Mouse (Mus musculus) stomach, embryonic 16.5 days (tissue): ENCODE measurements around the gene Rab38. TPM values are rescaled to one million over a fixed set of nuclear protein-coding genes. Genes with fewer than 3 reads are reported as not detected.

Experiments used
- ATAC-seq: fragments of 200-750 bp; cut with Nextera tagmentation; 2 replicates; pipeline ENCODE4 v1.8.0; 2017; ENCODE audit warnings: moderate number of reproducible peaks, moderate TSS enrichment; ENCODE audit not compliant: insufficient read depth, low FRiP score
- H3K27ac ChIP-seq: fragments of 300-500 bp; sonication (generic); 2 replicates; pipeline ENCODE4 v1.5.1; 2014; ENCODE audit warnings: low read length
- H3K27me3 ChIP-seq: fragments of 300-500 bp; sonication (generic); 2 replicates; pipeline ENCODE4 v1.6.1; 2014; ENCODE audit warnings: low read length, control low read depth, mixed read lengths; ENCODE audit not compliant: control insufficient read depth, insufficient read depth
- H3K36me3 ChIP-seq: fragments of 300-500 bp; sonication (generic); 2 replicates; pipeline ENCODE4 v1.6.1; 2014; ENCODE audit warnings: low read length; ENCODE audit not compliant: control insufficient read depth, insufficient read depth
- H3K4me1 ChIP-seq: fragments of 300-500 bp; sonication (generic); 2 replicates; pipeline ENCODE4 v1.6.1; 2014; ENCODE audit warnings: low read length, control low read depth, mixed read lengths; ENCODE audit not compliant: control insufficient read depth, insufficient read depth
- H3K4me2 ChIP-seq: fragments of 300-500 bp; sonication (generic); 2 replicates; pipeline ENCODE4 v1.6.1; 2014; ENCODE audit warnings: low read depth, low read length, mixed read lengths
- H3K4me3 ChIP-seq: fragments of 300-500 bp; sonication (generic); replicated peaks from 2 replicates; pipeline ENCODE4 v1.5.1; 2014; ENCODE audit warnings: mild to moderate bottlenecking, low read length
- H3K9ac ChIP-seq: fragments of 300-500 bp; sonication (generic); 2 replicates; pipeline ENCODE4 v1.6.1; 2014; ENCODE audit warnings: low read length
- H3K9me3 ChIP-seq: fragments of 300-500 bp; sonication (generic); replicated peaks from 2 replicates; pipeline ENCODE4 v1.6.1; 2016; ENCODE audit warnings: low read length, control low read depth; ENCODE audit not compliant: control insufficient read depth
- WGBS: fragments of 180-500 bp; shearing (Covaris S2); extraction: QIAGEN DNeasy Blood & Tissue Kit; methylation state at CpG from one replicate; pipeline ENCODE4 v1.1.7; 2014; 5-methylcytosine and 5-hydroxymethylcytosine counted together
- polyA plus RNA-seq: library from polyadenylated mRNA; unstranded; fragments of >200 nt; fragmentation: Nextera tagmentation; extraction: Ambion mirVana; gene quantifications from 2 replicates; pipeline ENCODE4 v1.2.1, GENCODE M21; 2015

The Rab38 gene
- polyA plus RNA-seq, 1 experiment from 2014 or later: 22.5 TPM

DNA sequence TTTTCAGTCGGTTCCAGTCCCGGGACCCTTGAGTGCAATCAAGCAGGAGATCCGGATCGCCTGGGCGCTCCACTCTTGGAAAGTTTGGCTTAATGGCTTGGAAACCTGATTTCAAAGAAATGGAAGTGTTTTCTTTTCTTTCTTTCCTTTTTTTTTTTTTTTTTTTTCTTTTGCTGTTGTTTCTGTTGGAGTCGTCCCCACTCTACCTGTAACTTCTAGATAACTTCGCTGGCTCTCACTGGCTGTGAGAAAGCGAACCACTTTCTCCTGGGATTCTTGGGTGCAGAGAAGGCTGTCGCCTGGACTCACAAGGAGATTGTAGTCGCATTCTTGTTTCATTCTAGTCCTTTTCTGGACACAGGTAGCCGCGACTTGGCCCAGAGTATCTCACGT, 615 bp downstream of the Rab38 start:
- peak overlapping the region; percentile 67 for H3K4me3 ChIP-seq
- no peaks in the 10 kb centered on the region for H3K27me3 ChIP-seq
- H3K9me3 ChIP-seq: no peaks in the 10 kb centered on the region
- no peak for ATAC-seq
- no peaks in the 10 kb centered on the region for H3K36me3 ChIP-seq
- WGBS: 6% methylated on average over 13 of the region's 13 CpGs
- H3K9ac ChIP-seq: peak overlapping the region; percentile 82
- peak overlapping the region; percentile 70 for H3K27ac ChIP-seq
- H3K4me2 ChIP-seq: peak overlapping the region; percentile 93
- H3K4me1 ChIP-seq: no peaks in the 10 kb centered on the region

GRCm38 (mm10) chr7:88440301-88440700, 10.2 kb downstream of the Rab38 start:
- Histone ChIP-seq H3K27me3 (no peaks in the 10 kb centered on the region), H3K36me3 (no peaks in the 10 kb centered on the region), H3K4me1 (no peaks in the 10 kb centered on the region), H3K4me3 (no peak overlapping the region), H3K27ac (no peak overlapping the region), H3K9me3 (no peaks in the 10 kb centered on the region), H3K9ac (no peak overlapping the region), H3K4me2 (no peak overlapping the region)
- no peak for ATAC-seq

- Histone ChIP-seq H3K4me1 (no peaks in the 10 kb centered on the region), H3K27ac (no peak overlapping the region), H3K9me3 (no peaks in the 10 kb centered on the region), H3K4me3 (no peak overlapping the region), H3K9ac (no peak overlapping the region), H3K4me2 (no peak overlapping the region), H3K27me3 (no peaks in the 10 kb centered on the region), H3K36me3 (no peaks in the 10 kb centered on the region)
- ATAC-seq: no peak
Observed at GRCm38 (mm10) chr7:88442649-88443048, 12.6 kb downstream of the Rab38 start.

GRCm38 (mm10) chr7:88443435-88443834, 13.4 kb downstream of the Rab38 start:
- no peaks in the 10 kb centered on the region for H3K4me1 ChIP-seq
- no peak for ATAC-seq
- no peaks in the 10 kb centered on the region for H3K36me3 ChIP-seq
- no peak overlapping the region for H3K27ac ChIP-seq
- H3K27me3 ChIP-seq: no peaks in the 10 kb centered on the region
- H3K9me3 ChIP-seq: no peaks in the 10 kb centered on the region
- WGBS: 78% methylated on average over 4 of the region's 4 CpGs
- H3K4me3 ChIP-seq: no peak overlapping the region
- no peak overlapping the region for H3K4me2 ChIP-seq
- no peak overlapping the region for H3K9ac ChIP-seq

DNA sequence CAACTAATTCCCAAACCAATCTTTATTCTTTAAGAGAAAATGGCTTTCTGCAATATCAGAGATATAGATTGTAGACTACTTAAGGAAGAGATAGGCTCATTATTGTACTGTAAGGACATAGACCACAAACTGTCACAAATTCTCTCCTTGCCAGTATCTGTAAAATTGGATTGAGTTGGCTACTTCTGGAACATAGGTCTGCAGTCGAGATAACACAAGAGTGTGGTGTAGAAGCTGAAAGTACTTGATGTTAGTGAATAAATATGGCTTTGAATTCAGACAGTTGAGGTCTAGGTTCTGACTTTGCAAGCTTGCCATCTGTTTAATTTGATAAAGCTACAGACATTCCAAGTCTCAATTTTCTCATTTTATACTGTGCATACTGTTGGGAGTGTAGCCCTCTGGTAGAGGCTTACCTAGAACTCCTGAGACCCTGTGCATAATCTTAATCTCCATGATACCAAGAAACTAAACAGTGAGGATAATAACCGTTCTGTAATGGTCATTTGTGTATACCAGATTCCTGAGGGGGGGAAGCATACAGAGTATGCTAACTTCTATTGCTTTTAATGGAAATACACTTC, 15.3 kb downstream of the Rab38 start:
- no peaks in the 10 kb centered on the region for H3K4me1 ChIP-seq
- H3K27ac ChIP-seq: no peak overlapping the region
- no peak overlapping the region for H3K9ac ChIP-seq
- no peak for ATAC-seq
- WGBS: 61% methylated on average over 2 of the region's 2 CpGs
- H3K4me3 ChIP-seq: no peak overlapping the region
- no peaks in the 10 kb centered on the region for H3K27me3 ChIP-seq
- H3K9me3 ChIP-seq: no peaks in the 10 kb centered on the region
- no peak overlapping the region for H3K4me2 ChIP-seq
- no peaks in the 10 kb centered on the region for H3K36me3 ChIP-seq

DNA sequence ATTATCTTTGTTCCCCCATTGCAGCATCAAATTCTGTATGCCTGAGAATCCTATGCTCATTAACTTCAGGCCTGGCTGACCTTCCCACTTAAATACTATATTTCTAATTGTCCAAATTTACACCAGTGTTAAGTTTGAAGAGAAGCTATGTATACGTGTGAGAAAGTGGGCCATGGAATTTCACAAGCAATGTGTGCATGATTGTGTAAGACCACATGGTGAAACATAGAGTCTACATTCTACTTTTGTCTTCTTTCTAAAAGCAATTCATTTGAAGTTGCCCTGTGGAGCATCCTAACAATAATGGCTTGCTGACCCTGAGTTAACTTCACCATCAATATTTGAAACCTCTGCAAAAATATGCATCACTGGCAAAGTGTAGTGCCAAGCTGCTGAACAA, 23.2 kb downstream of the Rab38 start:
- Histone ChIP-seq H3K36me3 (no peaks in the 10 kb centered on the region), H3K4me1 (no peaks in the 10 kb centered on the region)
- no peak for ATAC-seq

GRCm38 (mm10) chr7:88457827-88458226, 27.8 kb downstream of the Rab38 start:
- no peak overlapping the region for H3K27ac ChIP-seq
- no peaks in the 10 kb centered on the region for H3K4me1 ChIP-seq
- H3K36me3 ChIP-seq: no peaks in the 10 kb centered on the region
- WGBS: 68% methylated on average over 3 of the region's 3 CpGs
- H3K9me3 ChIP-seq: no peaks in the 10 kb centered on the region
- no peak for ATAC-seq
- H3K4me3 ChIP-seq: no peak overlapping the region
- no peak overlapping the region for H3K9ac ChIP-seq
- H3K27me3 ChIP-seq: no peaks in the 10 kb centered on the region
- H3K4me2 ChIP-seq: no peak overlapping the region

More for the DNA sequence above, 23.2 kb downstream of the Rab38 start:
- Histone ChIP-seq H3K4me3 (no peak overlapping the region), H3K27ac (no peak overlapping the region), H3K9ac (no peak overlapping the region), H3K4me2 (no peak overlapping the region), H3K9me3 (no peaks in the 10 kb centered on the region), H3K27me3 (no peaks in the 10 kb centered on the region)
- 76% methylated on average over 1 of the region's 1 CpGs for WGBS

GRCm38 (mm10) chr7:88467754-88468153, 37.7 kb downstream of the Rab38 start:
- Histone ChIP-seq H3K4me2 (no peak overlapping the region), H3K27ac (no peak overlapping the region), H3K4me3 (no peak overlapping the region), H3K36me3 (no peaks in the 10 kb centered on the region), H3K27me3 (no peaks in the 10 kb centered on the region), H3K9me3 (no peaks in the 10 kb centered on the region), H3K9ac (no peak overlapping the region), H3K4me1 (no peaks in the 10 kb centered on the region)
- 62% methylated on average over 3 of the region's 3 CpGs for WGBS
- no peak for ATAC-seq

- WGBS: 64% methylated on average over 7 of the region's 7 CpGs
- ATAC-seq: no peak
- H3K4me3 ChIP-seq: no peak overlapping the region
- H3K27ac ChIP-seq: no peak overlapping the region
- H3K9me3 ChIP-seq: no peaks in the 10 kb centered on the region
- H3K27me3 ChIP-seq: no peaks in the 10 kb centered on the region
- H3K4me2 ChIP-seq: no peak overlapping the region
- no peak overlapping the region for H3K9ac ChIP-seq
- H3K36me3 ChIP-seq: no peaks in the 10 kb centered on the region
- H3K4me1 ChIP-seq: no peaks in the 10 kb centered on the region
Observed at GRCm38 (mm10) chr7:88482110-88482619, 52.1 kb downstream of the Rab38 start.
